In genomic region chr11:59809670-59810474, GRCm38 (mm10) we compare ENCODE assay signal across 7 mouse cellular contexts. TPM values are rescaled to one million over a fixed set of nuclear protein-coding genes. Genes with fewer than 3 reads are reported as not detected.
DNase-seq lines count a peak whose midpoint lies in the region; ATAC-seq and TF ChIP-seq lines count a peak whose summit lies in the region.

TSS of gene Flcn (minus strand) at chr11:59810016.

- under 1% methylated on average over 52 of the region's 52 CpGs for WGBS in embryonic facial prominence, embryonic 12.5 days
- WGBS in kidney, adult 2 months = under 1% methylated on average over 52 of the region's 52 CpGs
- WGBS in limb, embryonic 12.5 days = under 1% methylated on average over 52 of the region's 52 CpGs
- under 1% methylated on average over 52 of the region's 52 CpGs for WGBS in midbrain, embryonic 15.5 days
- WGBS in spleen, adult 2 months = under 1% methylated on average over 52 of the region's 52 CpGs

- peaks cover 18% of the 10 kb centered on the region for H3K4me1 ChIP-seq in embryonic facial prominence, embryonic 12.5 days
- peaks cover 9% of the 10 kb centered on the region; the same call in 1 of the 2 replicates for H3K4me1 ChIP-seq in kidney, adult 2 months (ENCODE audit: control insufficient read depth, insufficient read depth, low read length)
- peaks cover 11% of the 10 kb centered on the region for H3K4me1 ChIP-seq in limb, embryonic 12.5 days (replicated peaks)
- peaks cover 21% of the 10 kb centered on the region for H3K4me1 ChIP-seq in midbrain, embryonic 15.5 days
- H3K4me1 ChIP-seq in spleen, adult 2 months (ENCODE audit: control insufficient read depth, insufficient read depth, insufficient read length) = peaks cover 6% of the 10 kb centered on the region; the same call in 1 of the 2 replicates

- H3K9me3 ChIP-seq in embryonic facial prominence, embryonic 12.5 days = no peaks in the 10 kb centered on the region
- no peaks in the 10 kb centered on the region for H3K9me3 ChIP-seq in limb, embryonic 12.5 days
- H3K9me3 ChIP-seq in midbrain, embryonic 15.5 days = no peaks in the 10 kb centered on the region

- H3K4me2 ChIP-seq in embryonic facial prominence, embryonic 12.5 days (replicated peaks) = peak within 1 kb of the TSS; percentile 86
- peak within 1 kb of the TSS; percentile 90 for H3K4me2 ChIP-seq in limb, embryonic 12.5 days
- H3K4me2 ChIP-seq in midbrain, embryonic 15.5 days = peak within 1 kb of the TSS; percentile 80

- H3K27me3 ChIP-seq in embryonic facial prominence, embryonic 12.5 days = no peaks in the 10 kb centered on the region
- H3K27me3 ChIP-seq in kidney, adult 2 months (replicated peaks; ENCODE audit: control insufficient read depth, insufficient read depth, low read length) = no peaks in the 10 kb centered on the region
- no peaks in the 10 kb centered on the region for H3K27me3 ChIP-seq in limb, embryonic 12.5 days
- no peaks in the 10 kb centered on the region for H3K27me3 ChIP-seq in midbrain, embryonic 15.5 days (replicated peaks)
- H3K27me3 ChIP-seq in spleen, adult 2 months (ENCODE audit: control insufficient read depth, insufficient read depth, low read length) = no peaks in the 10 kb centered on the region

- H3K9ac ChIP-seq in embryonic facial prominence, embryonic 12.5 days = peak within 1 kb of the TSS; percentile 85
- peak within 1 kb of the TSS; percentile 94 for H3K9ac ChIP-seq in limb, embryonic 12.5 days (replicated peaks)
- peak within 1 kb of the TSS; percentile 90 for H3K9ac ChIP-seq in midbrain, embryonic 15.5 days

- H3K4me3 ChIP-seq in embryonic facial prominence, embryonic 12.5 days = peak within 1 kb of the TSS; percentile 85
- H3K4me3 ChIP-seq in kidney, adult 2 months (ENCODE audit: insufficient read depth, low read depth, low read length) = peak within 1 kb of the TSS; percentile 80
- H3K4me3 ChIP-seq in limb, embryonic 12.5 days (replicated peaks) = peak within 1 kb of the TSS; percentile 78
- H3K4me3 ChIP-seq in midbrain, embryonic 15.5 days = peak within 1 kb of the TSS; percentile 89
- peak within 1 kb of the TSS; percentile 83 for H3K4me3 ChIP-seq in spleen, adult 2 months (ENCODE audit: extremely low read depth, insufficient read depth, insufficient read length)

- peak; percentile 96 for TF ChIP-seq POLR2A in kidney, adult 2 months (IDR thresholded peaks at IDR 0.05; ENCODE audit: low read depth, low read length)
- TF ChIP-seq POLR2A in spleen, adult 2 months (IDR thresholded peaks at IDR 0.05; ENCODE audit: low read depth, low read length) = peak; percentile 94

- no peak for TF ChIP-seq CTCF in kidney, adult 2 months (conservative IDR thresholded peaks at IDR 0.05; ENCODE audit: insufficient read depth, insufficient read length, low read depth, low read length)
- no peak for TF ChIP-seq CTCF in spleen, adult 2 months (IDR thresholded peaks at IDR 0.05; ENCODE audit: extremely low read depth, insufficient read depth, insufficient read length, insufficient replicate concordance)

- ATAC-seq in embryonic facial prominence, embryonic 12.5 days (ENCODE audit: insufficient number of reproducible peaks, insufficient read depth, low FRiP score, low TSS enrichment) = peak; percentile 92
- peak; percentile 92 for ATAC-seq in limb, embryonic 12.5 days (ENCODE audit: insufficient number of reproducible peaks, insufficient read depth, low FRiP score, low TSS enrichment, low read depth)
- ATAC-seq in midbrain, embryonic 15.5 days (replicated peaks) = peak; percentile 97

- peaks cover 23% of the 10 kb centered on the region for H3K36me3 ChIP-seq in embryonic facial prominence, embryonic 12.5 days
- H3K36me3 ChIP-seq in kidney, adult 2 months (ENCODE audit: control insufficient read depth, insufficient read depth, low read length) = no peaks in the 10 kb centered on the region
- H3K36me3 ChIP-seq in limb, embryonic 12.5 days = peaks cover 30% of the 10 kb centered on the region
- peaks cover 3% of the 10 kb centered on the region; the same call in 1 of the 2 replicates for H3K36me3 ChIP-seq in midbrain, embryonic 15.5 days (replicated peaks)
- peaks cover 24% of the 10 kb centered on the region for H3K36me3 ChIP-seq in spleen, adult 2 months (ENCODE audit: control insufficient read depth, insufficient read depth, low read length)

- H3K27ac ChIP-seq in embryonic facial prominence, embryonic 12.5 days = peak within 1 kb of the TSS; percentile 97
- H3K27ac ChIP-seq in kidney, adult 2 months (ENCODE audit: insufficient read depth, low read depth, low read length) = peak within 1 kb of the TSS; percentile 100
- H3K27ac ChIP-seq in limb, embryonic 12.5 days = peak within 1 kb of the TSS; percentile 98
- H3K27ac ChIP-seq in midbrain, embryonic 15.5 days = peak within 1 kb of the TSS; percentile 99
- peak within 1 kb of the TSS; percentile 99 for H3K27ac ChIP-seq in spleen, adult 2 months (ENCODE audit: insufficient read depth, low read length)

- peak; percentile 85 for DNase-seq in adrenal gland, postnatal 25 days
- peak; percentile 90 to 91 for DNase-seq in heart, adult 18-20 months
- peak; percentile 91 for DNase-seq in kidney, adult 2 months
- DNase-seq in spleen, adult 2 months (ENCODE audit: low read depth in 1 of 2, low spot score in 2 of 2) = peak; percentile 80 to 89

RNA-seq across cellular contexts. Expression of gene Flcn, which starts in this region (rescaled TPM):
- total RNA-seq in adrenal gland, postnatal 25 days (2021) = 50.9 and 52.6 TPM in 2 replicates
- 37.0 and 39.2 TPM in 2 replicates for polyA plus RNA-seq in embryonic facial prominence, embryonic 12.5 days (2016; fragmentation: Nextera tagmentation; extraction: Ambion mirVana)
- total RNA-seq in heart, adult 18-20 months (2021) = 10 to 100 TPM; 43.5 to 49.5 TPM
- polyA plus RNA-seq in kidney, adult 2 months (2012; rRNA removed) = 45.6 and 48.9 TPM in 2 replicates
- 37.4 and 37.5 TPM in 2 replicates for polyA plus RNA-seq in limb, embryonic 12.5 days (2016; fragmentation: Nextera tagmentation; extraction: Ambion mirVana)
- 46.2 and 48.5 TPM in 2 replicates for polyA plus RNA-seq in midbrain, embryonic 15.5 days (2015; fragmentation: Nextera tagmentation; extraction: Ambion mirVana)
- 43.1 and 48.4 TPM in 2 replicates for polyA plus RNA-seq in spleen, adult 2 months (2012; rRNA removed)

Comparison
In these comparisons a context has a peak if more than half of its experiments do, and no peak if none do; other contexts are left out.
1. Peak in every context shown above with its lines: DNase-seq, ATAC-seq, H3K4me3 ChIP-seq and H3K27ac ChIP-seq.